Mouse (Mus musculus) kidney, adult 8-10 months (tissue): ENCODE results near the gene Vamp8.

ENCODE experiments used
- DNase-seq, 2 experiments: peaks; one replicate each; pipeline ENCODE4 v3.0.0; 2022

Gene Vamp8

DNA sequence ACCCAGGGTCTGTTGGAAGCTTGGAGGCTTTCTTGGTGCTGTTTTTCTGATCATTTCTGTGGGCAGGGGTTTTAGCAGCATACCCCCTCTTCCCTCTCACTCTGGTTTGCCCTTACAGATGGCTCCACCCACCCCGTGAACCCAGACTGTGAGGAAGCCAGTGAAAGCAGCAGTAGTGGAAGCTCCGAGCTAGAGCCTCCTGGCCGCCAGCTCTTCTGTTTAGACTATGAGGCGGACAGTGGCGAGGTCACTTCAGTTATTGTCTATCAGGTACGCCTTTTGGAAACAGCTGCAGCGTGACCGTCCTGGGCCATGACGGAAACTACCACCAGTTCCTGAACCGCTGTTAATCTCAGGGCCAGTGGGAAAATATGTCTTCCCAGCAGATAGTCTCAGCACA, 42.1 kb downstream of the Vamp8 start:
- peak in 1 of 2 experiments; percentile 63 for DNase-seq

DNA sequence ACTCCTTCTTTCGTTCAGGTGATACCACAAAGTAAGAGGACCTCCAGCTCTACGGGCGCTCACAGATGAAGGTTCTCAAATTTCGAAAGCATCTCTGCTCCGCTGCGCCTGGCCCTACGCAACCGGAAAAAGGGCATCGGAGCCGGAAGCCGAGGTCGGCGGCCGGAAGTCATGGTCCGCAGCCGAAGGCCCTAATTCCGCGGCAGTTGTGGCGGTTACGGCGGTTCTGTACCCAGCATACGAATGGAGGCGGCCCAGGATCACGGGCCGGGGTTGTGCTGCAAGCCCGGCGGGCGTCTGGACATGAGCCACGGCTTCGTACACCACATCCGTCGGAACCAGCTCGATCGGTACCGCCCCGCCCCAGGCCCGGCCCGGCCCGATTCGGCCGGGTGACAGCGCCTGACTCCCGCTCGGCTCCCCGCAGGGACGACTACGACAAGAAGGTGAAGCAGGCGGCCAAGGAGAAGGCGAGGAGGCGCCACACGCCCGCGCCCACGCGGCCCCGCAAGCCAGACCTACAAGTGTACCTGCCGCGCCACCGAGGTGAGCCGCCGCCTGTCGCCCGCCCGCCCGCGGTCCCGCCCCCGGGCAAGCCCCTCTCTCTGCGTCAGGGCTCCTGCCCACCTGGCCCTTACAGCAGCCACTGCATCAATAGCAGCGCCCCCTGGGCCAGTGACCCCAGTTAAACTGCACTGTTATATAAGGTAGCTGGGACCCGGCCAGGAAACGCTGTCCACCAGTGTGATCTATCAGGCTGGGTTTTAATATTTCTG, 43.1 kb downstream of the Vamp8 start, which contains the start of gene 0610030E20Rik:
Gene 0610030E20Rik, plus strand, starts transcription at position 152 of the 776 bp plus-strand sequence.
- DNase-seq, result peak; percentile 93 to 95

DNA sequence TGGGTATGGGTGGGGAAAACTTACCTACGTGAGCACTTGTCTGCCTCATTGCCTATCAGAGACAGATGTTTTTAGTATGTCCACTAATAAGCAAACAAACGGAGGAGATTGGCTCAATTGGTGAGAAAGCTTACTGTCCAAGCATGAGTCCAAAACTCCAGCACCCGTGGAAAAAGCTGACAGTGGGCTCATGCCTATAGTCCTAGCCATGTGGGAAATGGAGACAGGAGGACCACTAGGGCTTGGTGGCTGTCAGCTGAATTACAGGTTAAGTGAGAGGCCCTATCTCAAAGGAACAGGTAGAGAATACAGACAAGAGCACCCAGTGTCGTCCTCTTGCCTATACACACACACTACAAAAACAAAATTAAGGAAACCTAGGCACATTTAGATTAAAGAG, 44.2 kb downstream of the Vamp8 start:
- no peak for DNase-seq

DNA sequence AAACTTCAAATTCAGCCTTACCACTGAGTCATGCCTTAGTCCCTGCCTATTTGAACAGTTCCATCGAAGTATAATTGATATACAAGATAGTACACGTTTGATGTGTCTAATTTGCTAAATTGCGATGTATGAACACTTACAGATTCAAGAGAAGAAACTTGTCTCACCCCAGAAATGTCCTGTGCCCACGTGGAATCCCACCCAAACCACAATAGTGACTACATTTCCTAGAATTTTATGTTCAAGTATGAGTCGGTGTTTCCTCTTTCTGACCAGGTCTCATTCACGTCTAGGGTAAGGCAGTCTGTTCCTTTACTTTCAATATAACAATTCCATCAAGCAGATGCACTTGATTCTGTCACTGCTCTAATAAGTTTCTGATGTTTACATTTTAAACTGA, 44.9 kb downstream of the Vamp8 start:
- no peak for DNase-seq

DNA sequence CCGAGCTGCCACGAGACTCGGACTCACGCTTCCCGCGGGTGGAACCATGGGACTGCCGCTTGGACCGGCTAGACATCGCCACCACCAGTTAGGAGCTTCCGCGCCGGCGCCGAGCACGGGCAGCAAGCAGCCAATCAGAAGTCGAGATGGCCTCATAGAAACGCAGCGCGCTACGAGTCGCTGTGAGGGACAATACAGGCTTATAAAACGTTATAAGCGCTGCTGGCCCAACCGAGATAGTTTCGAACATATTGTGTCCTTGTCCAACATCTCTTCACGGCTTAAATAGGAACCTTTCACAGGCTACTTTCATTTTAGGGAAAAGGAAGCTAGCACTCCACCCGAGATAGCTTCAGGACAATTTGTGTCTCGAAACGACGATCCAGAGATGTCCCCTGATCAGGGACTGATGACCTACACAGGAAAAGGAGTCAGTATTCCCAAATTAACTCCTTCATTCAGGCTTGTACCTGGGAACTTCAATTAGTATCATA, 45.4 kb downstream of the Vamp8 start, which contains the start of gene Usp39:
Gene Usp39, minus strand, starts transcription at position 111 of the 494 bp plus-strand sequence.
- peak; percentile 93 to 96 for DNase-seq

DNA sequence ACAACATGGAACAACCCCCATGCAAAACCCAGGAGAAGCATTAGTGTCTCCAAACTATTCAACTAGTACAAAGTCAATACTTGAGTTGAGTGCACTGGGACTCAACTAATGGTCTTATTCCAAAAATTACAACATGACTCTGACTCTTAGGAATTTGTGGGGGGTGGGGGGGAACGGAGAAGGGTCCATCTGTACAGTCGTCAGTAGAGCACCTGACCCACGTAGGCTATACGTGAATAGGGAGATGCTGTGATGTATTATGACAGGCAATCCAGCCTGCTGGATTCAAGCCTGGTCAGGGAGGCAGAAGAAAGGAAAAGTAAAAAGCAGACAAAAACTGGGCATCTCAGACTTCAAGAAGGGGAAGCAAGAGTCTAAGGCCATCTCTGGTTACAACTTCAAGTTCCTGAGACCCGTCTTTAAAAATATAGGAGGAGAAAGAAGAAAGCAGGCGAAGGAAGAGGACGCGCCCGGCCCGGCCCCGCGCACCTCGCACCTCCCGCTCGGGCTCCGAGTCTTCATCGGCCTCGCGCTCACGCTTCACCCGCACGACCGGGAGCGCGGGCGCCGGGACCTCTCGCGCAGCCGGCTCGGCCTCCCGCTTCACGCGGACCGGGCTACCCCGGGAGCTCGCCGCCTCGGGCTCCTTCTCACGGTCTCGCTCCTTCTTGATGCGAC, 46.0 kb downstream of the Vamp8 start:
- no peak for DNase-seq

DNA sequence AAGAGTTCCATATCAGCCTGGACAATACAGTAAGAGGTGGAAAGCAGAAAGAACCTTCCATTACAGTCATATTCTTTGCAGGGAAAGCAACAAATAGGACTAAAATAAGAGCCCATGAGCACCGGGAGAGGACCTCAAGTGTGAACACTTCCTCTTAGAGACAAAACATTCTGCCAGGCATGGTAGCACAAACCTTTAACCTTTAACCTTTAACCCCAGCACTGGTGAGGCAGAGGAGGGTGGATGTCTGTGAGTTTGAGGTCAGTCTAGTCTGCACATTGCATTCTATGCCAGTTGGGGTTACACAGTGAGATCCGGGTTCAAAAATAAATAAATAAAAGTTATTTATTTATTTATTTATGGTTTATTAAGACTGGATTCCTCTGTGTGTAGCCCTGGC, 50.0 kb downstream of the Vamp8 start:
- no peak for DNase-seq
